Mouse (Mus musculus): Measurements from ENCODE around the gene Mrps21. TPM values are rescaled to one million over a fixed set of nuclear protein-coding genes. Genes with fewer than 3 reads are reported as not detected.
A peak's percentile ranks its signal among the peaks of the same experiment; 100 is the strongest.
"Not testable (repeated sequence)": the region's sequence is repeated elsewhere in the genome, so short reads cannot be mapped to it uniquely, and the experiment has no call there.

The Mrps21 gene
- polyA plus RNA-seq, 1 experiment from 2014 or later, result 331 TPM

DNA sequence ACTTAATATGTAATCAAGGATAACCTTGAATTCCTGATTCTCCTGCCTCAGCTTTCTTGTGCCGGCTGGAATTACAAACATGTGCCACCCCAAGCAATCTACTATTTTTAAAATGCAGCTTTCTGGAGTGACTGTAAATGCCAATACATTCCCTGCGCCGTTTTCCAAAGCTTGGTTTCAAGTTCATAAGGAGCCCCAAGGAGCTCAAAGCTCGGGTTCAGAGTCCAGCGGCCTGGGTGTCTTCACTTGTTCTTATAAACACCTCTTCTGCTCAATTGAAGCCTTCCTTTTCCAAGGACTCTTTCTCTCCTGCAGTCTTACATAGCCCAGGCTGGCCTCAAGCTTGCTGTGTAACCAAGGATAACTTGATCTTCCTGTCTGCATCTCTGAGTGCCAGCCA is 5.2 kb downstream of the Mrps21 start:
- H3K9me3 ChIP-seq (replicated peaks; ENCODE audit: control insufficient read depth, low read length), result no peaks in the 10 kb centered on the region
- H3K27me3 ChIP-seq (ENCODE audit: control insufficient read depth, insufficient read depth, low read length), result no peaks in the 10 kb centered on the region
- ATAC-seq (replicated peaks; ENCODE audit: insufficient number of reproducible peaks, low FRiP score, low TSS enrichment, low read depth), result no peak
- no peaks in the 10 kb centered on the region for H3K4me1 ChIP-seq (ENCODE audit: control insufficient read depth, insufficient read depth, low read length)
- no peak overlapping the region for H3K9ac ChIP-seq (replicated peaks; ENCODE audit: low read length)
- WGBS, result 92% methylated on average over 5 of the region's 5 CpGs
- H3K4me3 ChIP-seq (ENCODE audit: low read depth, low read length), result no peak overlapping the region
- H3K36me3 ChIP-seq (replicated peaks; ENCODE audit: control insufficient read depth, insufficient read depth, low read depth, low read length), result 0 out of 2 replicates have a peak, but pooled peaks cover 2% of the 10 kb centered on the region
- no peak overlapping the region for H3K4me2 ChIP-seq (ENCODE audit: low read depth, low read length)
- DNase-seq (ENCODE audit: low spot score), result no peak
- no peak overlapping the region for H3K27ac ChIP-seq (replicated peaks; ENCODE audit: low read depth, low read length)

DNA sequence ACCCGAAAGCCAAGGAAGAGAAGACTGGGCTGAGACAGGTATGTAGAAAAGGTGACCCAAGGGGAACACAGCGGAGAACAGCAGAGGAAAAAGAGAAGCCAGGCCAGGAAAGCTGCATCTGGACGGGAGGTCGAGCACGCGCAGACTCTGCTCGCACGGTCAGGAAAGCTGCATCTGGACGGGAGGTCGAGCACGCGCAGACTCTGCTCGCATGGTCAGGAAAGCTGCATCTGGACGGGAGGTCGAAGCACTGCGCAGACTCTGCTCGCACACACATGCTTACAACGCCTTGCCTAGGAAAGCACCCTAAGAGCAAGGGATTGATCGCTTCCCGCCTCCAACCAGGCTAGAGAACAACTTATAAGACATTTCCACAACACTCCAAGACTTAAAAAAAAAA is 5.7 kb downstream of the Mrps21 start:
- Histone ChIP-seq H3K36me3 (replicated peaks; ENCODE audit: control insufficient read depth, insufficient read depth, low read depth, low read length) (0 out of 2 replicates have a peak, but pooled peaks cover 2% of the 10 kb centered on the region), H3K4me1 (ENCODE audit: control insufficient read depth, insufficient read depth, low read length) (no peaks in the 10 kb centered on the region), H3K9me3 (replicated peaks; ENCODE audit: control insufficient read depth, low read length) (no peaks in the 10 kb centered on the region), H3K4me2 (ENCODE audit: low read depth, low read length) (no peak overlapping the region), H3K27ac (replicated peaks; ENCODE audit: low read depth, low read length) (no peak overlapping the region), H3K4me3 (ENCODE audit: low read depth, low read length) (no peak overlapping the region), H3K9ac (replicated peaks; ENCODE audit: low read length) (no peak overlapping the region), H3K27me3 (ENCODE audit: control insufficient read depth, insufficient read depth, low read length) (no peaks in the 10 kb centered on the region)
- 92% methylated on average over 20 of the region's 20 CpGs for WGBS
- DNase-seq (ENCODE audit: low spot score) (no peak), ATAC-seq (replicated peaks; ENCODE audit: insufficient number of reproducible peaks, low FRiP score, low TSS enrichment, low read depth) (no peak)

DNA sequence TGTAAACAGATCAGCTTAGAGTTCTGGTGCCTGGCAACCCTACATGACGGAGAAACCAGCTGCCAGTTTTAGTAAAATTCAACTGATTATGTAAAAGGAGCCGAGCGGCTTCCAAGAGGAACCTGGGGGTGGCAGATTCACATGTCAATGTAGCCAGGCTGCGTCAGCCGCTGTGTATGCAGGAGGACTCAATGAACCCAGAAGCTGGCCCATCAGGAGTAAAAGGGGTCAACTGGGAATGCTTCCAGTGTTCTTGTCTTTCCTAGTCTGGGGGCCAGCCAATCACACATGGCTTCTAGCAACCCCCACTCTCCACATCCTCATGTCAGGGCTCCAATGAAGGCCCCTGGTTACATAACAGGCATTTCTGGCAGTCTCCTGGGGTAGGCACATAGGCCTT is 6.3 kb downstream of the Mrps21 start:
- H3K4me2 ChIP-seq (ENCODE audit: low read depth, low read length), result no peak overlapping the region
- 0 out of 2 replicates have a peak, but pooled peaks cover 2% of the 10 kb centered on the region for H3K36me3 ChIP-seq (replicated peaks; ENCODE audit: control insufficient read depth, insufficient read depth, low read depth, low read length)
- no peaks in the 10 kb centered on the region for H3K9me3 ChIP-seq (replicated peaks; ENCODE audit: control insufficient read depth, low read length)
- WGBS, result 94% methylated on average over 5 of the region's 5 CpGs
- no peaks in the 10 kb centered on the region for H3K4me1 ChIP-seq (ENCODE audit: control insufficient read depth, insufficient read depth, low read length)
- H3K27me3 ChIP-seq (ENCODE audit: control insufficient read depth, insufficient read depth, low read length), result no peaks in the 10 kb centered on the region
- no peak for ATAC-seq (replicated peaks; ENCODE audit: insufficient number of reproducible peaks, low FRiP score, low TSS enrichment, low read depth)
- H3K9ac ChIP-seq (replicated peaks; ENCODE audit: low read length), result no peak overlapping the region
- H3K27ac ChIP-seq (replicated peaks; ENCODE audit: low read depth, low read length), result no peak overlapping the region
- no peak overlapping the region for H3K4me3 ChIP-seq (ENCODE audit: low read depth, low read length)
- no peak for DNase-seq (ENCODE audit: low spot score)

DNA sequence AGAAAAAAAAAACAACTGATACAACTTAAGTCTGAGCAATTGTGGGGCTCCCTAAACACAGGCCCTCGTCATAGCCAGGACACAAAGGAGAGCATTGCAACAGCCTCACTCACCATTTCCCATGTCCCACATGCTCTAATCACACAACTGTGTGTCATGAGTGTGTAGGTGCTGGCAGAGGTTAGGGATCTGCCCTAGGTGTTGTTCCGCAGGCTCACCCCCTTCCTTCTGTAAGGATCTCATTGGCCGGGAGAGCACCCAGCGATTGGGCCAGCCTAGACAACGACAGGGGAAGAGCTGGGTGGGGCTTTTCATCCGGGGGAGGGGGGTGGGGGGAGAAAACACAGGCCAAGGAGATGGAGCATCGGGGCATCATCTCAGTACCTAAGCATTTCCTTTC is 7.7 kb downstream of the Mrps21 start:
- Histone ChIP-seq H3K27ac (replicated peaks; ENCODE audit: low read depth, low read length) (no peak overlapping the region), H3K9ac (replicated peaks; ENCODE audit: low read length) (no peak overlapping the region), H3K4me3 (ENCODE audit: low read depth, low read length) (no peak overlapping the region), H3K4me2 (ENCODE audit: low read depth, low read length) (no peak overlapping the region), H3K27me3 (ENCODE audit: control insufficient read depth, insufficient read depth, low read length) (no peaks in the 10 kb centered on the region), H3K36me3 (replicated peaks; ENCODE audit: control insufficient read depth, insufficient read depth, low read depth, low read length) (0 out of 2 replicates have a peak, but pooled peaks cover 2% of the 10 kb centered on the region), H3K4me1 (ENCODE audit: control insufficient read depth, insufficient read depth, low read length) (no peaks in the 10 kb centered on the region), H3K9me3 (replicated peaks; ENCODE audit: control insufficient read depth, low read length) (no peaks in the 10 kb centered on the region)
- 78% methylated on average over 7 of the region's 7 CpGs for WGBS
- DNase-seq (ENCODE audit: low spot score) (no peak), ATAC-seq (replicated peaks; ENCODE audit: insufficient number of reproducible peaks, low FRiP score, low TSS enrichment, low read depth) (no peak)

DNA sequence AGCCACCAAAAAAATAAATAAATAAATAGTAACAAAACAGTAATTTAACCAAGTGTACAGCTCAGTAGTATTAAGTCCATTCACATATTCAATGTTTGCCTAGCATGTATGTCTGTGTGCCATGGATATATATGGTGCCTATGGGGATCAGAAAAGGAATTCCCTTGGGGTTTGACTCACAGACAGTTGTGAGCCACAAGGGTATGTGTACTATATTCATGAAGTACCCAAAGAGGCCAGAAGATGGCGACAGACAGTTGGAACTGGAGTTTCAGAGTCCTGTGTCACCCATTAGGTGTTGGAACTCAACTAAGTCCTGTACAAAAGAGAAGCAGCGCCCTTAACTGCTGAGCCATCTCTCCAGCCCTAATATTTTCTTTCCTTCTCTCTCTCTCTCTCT is 9.5 kb downstream of the Mrps21 start:
- 0 out of 2 replicates have a peak, but pooled peaks cover 2% of the 10 kb centered on the region for H3K36me3 ChIP-seq (replicated peaks; ENCODE audit: control insufficient read depth, insufficient read depth, low read depth, low read length)
- WGBS, result 50% methylated on average over 2 of the region's 2 CpGs
- no peaks in the 10 kb centered on the region for H3K9me3 ChIP-seq (replicated peaks; ENCODE audit: control insufficient read depth, low read length)
- no peak overlapping the region for H3K27ac ChIP-seq (replicated peaks; ENCODE audit: low read depth, low read length)
- no peak overlapping the region for H3K9ac ChIP-seq (replicated peaks; ENCODE audit: low read length)
- H3K27me3 ChIP-seq (ENCODE audit: control insufficient read depth, insufficient read depth, low read length), result no peaks in the 10 kb centered on the region
- DNase-seq (ENCODE audit: low spot score) (peak; percentile 87), ATAC-seq (replicated peaks; ENCODE audit: insufficient number of reproducible peaks, low FRiP score, low TSS enrichment, low read depth) (0 out of 2 replicates have a peak, but pooled peaks have one; percentile 66)
- no peaks in the 10 kb centered on the region for H3K4me1 ChIP-seq (ENCODE audit: control insufficient read depth, insufficient read depth, low read length)
- H3K4me2 ChIP-seq (ENCODE audit: low read depth, low read length), result no peak overlapping the region
- no peak overlapping the region for H3K4me3 ChIP-seq (ENCODE audit: low read depth, low read length)

DNA sequence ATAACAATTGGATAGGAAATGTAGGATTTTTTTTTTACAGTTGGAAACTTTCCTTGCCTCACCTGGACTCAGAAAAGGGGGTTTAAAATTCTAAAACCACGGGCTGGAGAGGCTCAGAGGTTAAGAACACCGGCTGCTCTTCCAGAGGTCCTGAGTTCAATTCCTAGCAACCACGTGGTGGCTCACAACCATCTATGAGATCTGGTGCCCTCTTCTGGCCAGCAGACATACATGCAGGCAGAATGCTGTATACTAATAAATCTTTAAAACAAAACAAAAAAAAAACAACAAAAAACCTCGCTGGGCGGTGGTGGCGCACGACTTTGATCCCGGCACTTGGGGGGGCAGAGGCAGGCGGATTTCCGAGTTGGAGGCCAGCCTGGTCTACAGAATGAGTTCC is 10.1 kb downstream of the Mrps21 start:
- H3K4me1 ChIP-seq (ENCODE audit: control insufficient read depth, insufficient read depth, low read length), result no peaks in the 10 kb centered on the region
- ATAC-seq (replicated peaks; ENCODE audit: insufficient number of reproducible peaks, low FRiP score, low TSS enrichment, low read depth) (no peak), DNase-seq (ENCODE audit: low spot score) (no peak)
- 0 out of 2 replicates have a peak, but pooled peaks cover 2% of the 10 kb centered on the region for H3K36me3 ChIP-seq (replicated peaks; ENCODE audit: control insufficient read depth, insufficient read depth, low read depth, low read length)
- H3K27me3 ChIP-seq (ENCODE audit: control insufficient read depth, insufficient read depth, low read length), result no peaks in the 10 kb centered on the region
- 74% methylated on average over 10 of the region's 10 CpGs for WGBS
- H3K4me2 ChIP-seq (ENCODE audit: low read depth, low read length), result no peak overlapping the region
- H3K9ac ChIP-seq (replicated peaks; ENCODE audit: low read length), result no peak overlapping the region
- no peak overlapping the region for H3K27ac ChIP-seq (replicated peaks; ENCODE audit: low read depth, low read length)
- no peak overlapping the region for H3K4me3 ChIP-seq (ENCODE audit: low read depth, low read length)
- H3K9me3 ChIP-seq (replicated peaks; ENCODE audit: control insufficient read depth, low read length), result no peaks in the 10 kb centered on the region

DNA sequence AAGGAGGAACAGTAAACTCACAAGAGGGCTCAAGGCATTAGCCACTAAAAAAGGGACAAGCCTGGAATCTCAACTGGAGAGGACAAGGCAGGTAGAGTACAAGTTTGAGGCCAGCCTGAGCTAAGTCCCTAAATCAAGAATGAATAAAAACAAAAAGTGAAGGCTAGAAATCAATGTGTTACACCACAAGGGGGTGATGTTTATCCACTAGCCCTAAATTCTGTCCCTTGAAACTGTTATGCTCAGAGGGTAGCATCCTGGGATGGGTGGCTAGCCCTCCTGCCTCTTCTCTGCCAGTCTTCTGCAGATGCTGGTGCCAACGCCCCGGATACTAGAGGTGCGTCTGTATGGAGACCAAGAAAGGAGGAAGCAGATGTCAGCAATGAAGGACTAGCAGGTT is 11.0 kb downstream of the Mrps21 start:
- DNase-seq (ENCODE audit: low spot score) (no peak), ATAC-seq (replicated peaks; ENCODE audit: insufficient number of reproducible peaks, low FRiP score, low TSS enrichment, low read depth) (no peak)
- 0 out of 2 replicates have a peak, but pooled peaks cover 2% of the 10 kb centered on the region for H3K36me3 ChIP-seq (replicated peaks; ENCODE audit: control insufficient read depth, insufficient read depth, low read depth, low read length)
- no peak overlapping the region for H3K9ac ChIP-seq (replicated peaks; ENCODE audit: low read length)
- H3K4me1 ChIP-seq (ENCODE audit: control insufficient read depth, insufficient read depth, low read length), result no peaks in the 10 kb centered on the region
- no peak overlapping the region for H3K4me2 ChIP-seq (ENCODE audit: low read depth, low read length)
- H3K27ac ChIP-seq (replicated peaks; ENCODE audit: low read depth, low read length), result no peak overlapping the region
- H3K27me3 ChIP-seq (ENCODE audit: control insufficient read depth, insufficient read depth, low read length), result no peaks in the 10 kb centered on the region
- WGBS, result 93% methylated on average over 3 of the region's 3 CpGs
- H3K9me3 ChIP-seq (replicated peaks; ENCODE audit: control insufficient read depth, low read length), result no peaks in the 10 kb centered on the region
- no peak overlapping the region for H3K4me3 ChIP-seq (ENCODE audit: low read depth, low read length)

DNA sequence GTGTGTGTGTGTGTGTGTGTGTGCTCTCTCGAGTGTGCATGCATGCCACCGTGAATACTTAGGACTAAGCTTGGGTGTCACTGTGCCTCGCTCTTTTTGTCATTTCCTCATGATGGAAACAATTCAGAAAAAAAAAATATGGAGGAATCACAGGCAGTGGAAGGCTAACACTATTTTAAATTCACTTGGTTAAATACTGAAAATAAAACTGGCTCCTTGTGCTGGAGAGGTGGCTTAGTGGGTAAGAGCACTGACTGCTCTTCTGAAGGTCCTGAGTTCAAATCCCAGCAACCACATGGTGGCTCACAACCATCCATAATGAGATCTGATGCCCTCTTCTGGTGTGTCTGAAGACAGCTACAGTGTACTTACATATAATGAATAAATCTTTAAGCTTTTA is 13.0 kb downstream of the Mrps21 start:
- ATAC-seq (replicated peaks; ENCODE audit: insufficient number of reproducible peaks, low FRiP score, low TSS enrichment, low read depth); H3K27me3 ChIP-seq (ENCODE audit: control insufficient read depth, insufficient read depth, low read length); DNase-seq (ENCODE audit: low spot score); H3K4me1 ChIP-seq (ENCODE audit: control insufficient read depth, insufficient read depth, low read length); H3K4me2 ChIP-seq (ENCODE audit: low read depth, low read length); H3K4me3 ChIP-seq (ENCODE audit: low read depth, low read length); H3K27ac ChIP-seq (replicated peaks; ENCODE audit: low read depth, low read length); H3K36me3 ChIP-seq (replicated peaks; ENCODE audit: control insufficient read depth, insufficient read depth, low read depth, low read length); H3K9ac ChIP-seq (replicated peaks; ENCODE audit: low read length); H3K9me3 ChIP-seq (replicated peaks; ENCODE audit: control insufficient read depth, low read length): not testable (repeated sequence)
- WGBS, result 78% methylated on average over 3 of the region's 3 CpGs

Measured in embryonic facial prominence, embryonic 11.5 days (tissue).